Mouse (Mus musculus): ENCODE results near the gene Cxcl12. TPM values are rescaled to one million over a fixed set of nuclear protein-coding genes. Genes with fewer than 3 reads are reported as not detected.

The Cxcl12 gene
- polyA plus RNA-seq, 1 experiment from 2014 or later, result 116 TPM

- Histone ChIP-seq H3K36me3 (ENCODE audit: control insufficient read depth, insufficient read depth, low read length) (no peaks in the 10 kb centered on the region), H3K9ac (ENCODE audit: low read depth, low read length) (no peak overlapping the region), H3K27me3 (replicated peaks; ENCODE audit: control insufficient read depth, insufficient read depth, low read length) (no peaks in the 10 kb centered on the region), H3K4me1 (ENCODE audit: control insufficient read depth, insufficient read depth, low read length) (0 out of 2 replicates have a peak, but pooled peaks cover 4% of the 10 kb centered on the region), H3K9me3 (ENCODE audit: control insufficient read depth, low read length) (no peaks in the 10 kb centered on the region), H3K4me3 (ENCODE audit: low read length) (no peak overlapping the region), H3K27ac (ENCODE audit: low read length) (no peak overlapping the region), H3K4me2 (ENCODE audit: low read depth, low read length) (no peak overlapping the region)
- 41% methylated on average over 18 of the region's 18 CpGs for WGBS
- no peak for ATAC-seq
Observed at GRCm38 (mm10) chr6:117151484-117152149, 16.7 kb upstream of the Cxcl12 start.

GRCm38 (mm10) chr6:117153046-117153445, 15.3 kb upstream of the Cxcl12 start:
- no peaks in the 10 kb centered on the region for H3K9me3 ChIP-seq (ENCODE audit: control insufficient read depth, low read length)
- H3K4me1 ChIP-seq (ENCODE audit: control insufficient read depth, insufficient read depth, low read length), result no peaks in the 10 kb centered on the region
- no peak overlapping the region for H3K4me2 ChIP-seq (ENCODE audit: low read depth, low read length)
- H3K27ac ChIP-seq (ENCODE audit: low read length), result no peak overlapping the region
- no peaks in the 10 kb centered on the region for H3K36me3 ChIP-seq (ENCODE audit: control insufficient read depth, insufficient read depth, low read length)
- WGBS, result 62% methylated on average over 5 of the region's 5 CpGs
- no peak for ATAC-seq
- no peaks in the 10 kb centered on the region for H3K27me3 ChIP-seq (replicated peaks; ENCODE audit: control insufficient read depth, insufficient read depth, low read length)
- no peak overlapping the region for H3K9ac ChIP-seq (ENCODE audit: low read depth, low read length)
- H3K4me3 ChIP-seq (ENCODE audit: low read length), result no peak overlapping the region

- WGBS, result 75% methylated on average over 4 of the region's 4 CpGs
- Histone ChIP-seq H3K9ac (ENCODE audit: low read depth, low read length) (no peak overlapping the region), H3K36me3 (ENCODE audit: control insufficient read depth, insufficient read depth, low read length) (no peaks in the 10 kb centered on the region), H3K9me3 (ENCODE audit: control insufficient read depth, low read length) (no peaks in the 10 kb centered on the region), H3K4me2 (ENCODE audit: low read depth, low read length) (no peak overlapping the region), H3K27me3 (replicated peaks; ENCODE audit: control insufficient read depth, insufficient read depth, low read length) (no peaks in the 10 kb centered on the region), H3K4me3 (ENCODE audit: low read length) (no peak overlapping the region), H3K4me1 (ENCODE audit: control insufficient read depth, insufficient read depth, low read length) (peaks cover 4% of the 10 kb centered on the region; the same call in 1 of the 2 replicates), H3K27ac (ENCODE audit: low read length) (no peak overlapping the region)
- ATAC-seq, result no peak
Observed at GRCm38 (mm10) chr6:117156846-117157245, 11.5 kb upstream of the Cxcl12 start.

GRCm38 (mm10) chr6:117159710-117160690, 8.3 kb upstream of the Cxcl12 start:
- H3K9ac ChIP-seq (ENCODE audit: low read depth, low read length), result no peak overlapping the region
- peak; percentile 40; the same call in 1 of the 2 replicates for ATAC-seq
- no peaks in the 10 kb centered on the region for H3K36me3 ChIP-seq (ENCODE audit: control insufficient read depth, insufficient read depth, low read length)
- no peak overlapping the region for H3K4me3 ChIP-seq (ENCODE audit: low read length)
- peak overlapping the region; percentile 29; the same call in 1 of the 2 replicates for H3K27ac ChIP-seq (ENCODE audit: low read length)
- H3K4me1 ChIP-seq (ENCODE audit: control insufficient read depth, insufficient read depth, low read length), result peaks cover 4% of the 10 kb centered on the region; the same call in 1 of the 2 replicates
- WGBS, result 29% methylated on average over 16 of the region's 16 CpGs
- H3K27me3 ChIP-seq (replicated peaks; ENCODE audit: control insufficient read depth, insufficient read depth, low read length), result no peaks in the 10 kb centered on the region
- H3K4me2 ChIP-seq (ENCODE audit: low read depth, low read length), result no peak overlapping the region
- no peaks in the 10 kb centered on the region for H3K9me3 ChIP-seq (ENCODE audit: control insufficient read depth, low read length)

- peaks cover 10% of the 10 kb centered on the region; the same call in 1 of the 2 replicates for H3K27me3 ChIP-seq (replicated peaks; ENCODE audit: control insufficient read depth, insufficient read depth, low read length)
- ATAC-seq, result no peak
- WGBS, result 87% methylated on average over 5 of the region's 5 CpGs
- no peak overlapping the region for H3K4me3 ChIP-seq (ENCODE audit: low read length)
- no peak overlapping the region for H3K9ac ChIP-seq (ENCODE audit: low read depth, low read length)
- peaks cover 16% of the 10 kb centered on the region for H3K4me1 ChIP-seq (ENCODE audit: control insufficient read depth, insufficient read depth, low read length)
- no peaks in the 10 kb centered on the region for H3K36me3 ChIP-seq (ENCODE audit: control insufficient read depth, insufficient read depth, low read length)
- H3K9me3 ChIP-seq (ENCODE audit: control insufficient read depth, low read length), result no peaks in the 10 kb centered on the region
- H3K4me2 ChIP-seq (ENCODE audit: low read depth, low read length), result no peak overlapping the region
- H3K27ac ChIP-seq (ENCODE audit: low read length), result no peak overlapping the region
Observed at GRCm38 (mm10) chr6:117163486-117163885, 4.8 kb upstream of the Cxcl12 start.

DNA sequence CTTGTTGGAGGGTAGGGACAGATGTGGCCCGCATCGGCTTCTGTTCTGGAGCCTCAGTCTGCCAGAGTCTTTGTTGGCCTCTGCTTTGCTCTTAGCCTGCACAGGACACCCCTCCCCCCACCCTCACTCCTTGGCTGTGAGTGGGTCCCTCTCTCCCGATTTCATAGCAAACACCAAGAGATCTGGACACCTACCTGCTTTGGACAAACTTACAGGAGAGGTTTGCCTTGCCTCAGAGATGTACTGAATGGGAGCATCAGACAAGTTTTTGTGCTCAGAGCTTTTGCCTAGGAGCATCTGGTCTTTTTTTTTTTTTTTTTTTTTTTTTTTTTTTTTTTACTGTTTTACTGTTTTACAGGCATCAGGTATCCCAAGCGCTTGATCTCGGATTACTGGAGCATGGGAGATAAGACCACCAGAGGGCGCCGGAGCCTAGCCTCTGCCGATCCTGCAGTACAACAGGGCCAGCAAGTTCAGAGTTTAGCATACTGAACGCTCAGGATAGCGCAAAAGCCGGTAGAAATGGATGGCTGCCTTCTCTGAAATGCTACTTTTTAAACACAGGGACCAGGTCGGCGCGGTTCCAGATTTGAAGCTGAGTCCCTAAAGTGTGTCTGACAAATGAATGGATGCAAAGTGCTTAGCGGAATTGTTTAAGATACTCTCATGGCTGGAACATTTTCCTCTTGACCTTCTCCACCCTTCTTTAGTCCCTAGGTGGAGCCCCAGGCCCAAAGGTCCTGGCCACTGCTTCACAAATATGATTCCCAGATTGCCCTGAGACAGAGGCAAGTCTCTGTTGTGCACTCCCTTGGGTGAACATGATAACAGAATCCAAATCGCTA, 1.5 kb upstream of the Cxcl12 start:
- Histone ChIP-seq H3K4me1 (ENCODE audit: control insufficient read depth, insufficient read depth, low read length) (peaks cover 12% of the 10 kb centered on the region), H3K4me3 (ENCODE audit: low read length) (0 out of 2 replicates have a peak overlapping the region, but pooled peaks have one; percentile 6), H3K27me3 (replicated peaks; ENCODE audit: control insufficient read depth, insufficient read depth, low read length) (peaks cover 15% of the 10 kb centered on the region), H3K9ac (ENCODE audit: low read depth, low read length) (no peak overlapping the region), H3K4me2 (ENCODE audit: low read depth, low read length) (0 out of 2 replicates have a peak overlapping the region, but pooled peaks have one; percentile 18), H3K9me3 (ENCODE audit: control insufficient read depth, low read length) (no peaks in the 10 kb centered on the region), H3K27ac (ENCODE audit: low read length) (no peak overlapping the region), H3K36me3 (ENCODE audit: control insufficient read depth, insufficient read depth, low read length) (no peaks in the 10 kb centered on the region)
- ATAC-seq, result peak; percentile 76
- 6% methylated on average over 16 of the region's 16 CpGs for WGBS

DNA sequence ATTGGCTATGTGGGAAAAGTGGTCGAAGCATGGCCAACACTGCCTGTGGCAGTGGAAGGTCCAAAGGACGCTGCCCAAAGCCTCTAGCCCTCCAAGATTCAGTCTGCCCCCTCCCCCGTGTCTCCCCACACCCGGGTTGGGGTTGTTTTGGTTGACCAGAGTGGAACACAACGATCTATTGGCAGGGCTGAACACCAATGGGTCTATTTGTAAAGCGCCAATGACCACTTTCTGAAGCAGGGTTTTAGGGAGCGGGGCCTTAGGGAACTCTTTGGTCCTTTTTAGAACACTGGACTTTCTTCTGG, 957 bp upstream of the Cxcl12 start:
- ATAC-seq, result no peak
- Histone ChIP-seq H3K27ac (ENCODE audit: low read length) (no peak overlapping the region), H3K4me3 (ENCODE audit: low read length) (no peak overlapping the region), H3K4me2 (ENCODE audit: low read depth, low read length) (0 out of 2 replicates have a peak overlapping the region, but pooled peaks have one; percentile 0), H3K4me1 (ENCODE audit: control insufficient read depth, insufficient read depth, low read length) (peaks cover 12% of the 10 kb centered on the region), H3K9ac (ENCODE audit: low read depth, low read length) (no peak overlapping the region), H3K36me3 (ENCODE audit: control insufficient read depth, insufficient read depth, low read length) (no peaks in the 10 kb centered on the region), H3K9me3 (ENCODE audit: control insufficient read depth, low read length) (no peaks in the 10 kb centered on the region), H3K27me3 (replicated peaks; ENCODE audit: control insufficient read depth, insufficient read depth, low read length) (peaks cover 17% of the 10 kb centered on the region)
- 27% methylated on average over 7 of the region's 7 CpGs for WGBS

- H3K4me3 ChIP-seq (ENCODE audit: low read length), result peak overlapping the region; percentile 77
- under 1% methylated on average over 46 of the region's 46 CpGs for WGBS
- H3K9me3 ChIP-seq (ENCODE audit: control insufficient read depth, low read length), result no peaks in the 10 kb centered on the region
- H3K9ac ChIP-seq (ENCODE audit: low read depth, low read length), result peak overlapping the region; percentile 82
- peak overlapping the region; percentile 45 for H3K27ac ChIP-seq (ENCODE audit: low read length)
- peak overlapping the region; percentile 95 for H3K4me2 ChIP-seq (ENCODE audit: low read depth, low read length)
- H3K4me1 ChIP-seq (ENCODE audit: control insufficient read depth, insufficient read depth, low read length), result peaks cover 12% of the 10 kb centered on the region
- no peaks in the 10 kb centered on the region for H3K36me3 ChIP-seq (ENCODE audit: control insufficient read depth, insufficient read depth, low read length)
- H3K27me3 ChIP-seq (replicated peaks; ENCODE audit: control insufficient read depth, insufficient read depth, low read length), result peaks cover 18% of the 10 kb centered on the region
- ATAC-seq, result peak; percentile 14; the same call in 1 of the 2 replicates
Observed at GRCm38 (mm10) chr6:117169051-117169909, 945 bp downstream of the Cxcl12 start.

All from intestine, embryonic 16.5 days (tissue).